Mouse (Mus musculus) embryonic fibroblast, embryonic 13.5 days (primary cell): ENCODE data around the gene Smdt1.

Experiments
- CTCF ChIP-seq: IDR thresholded peaks from 2 replicates; pipeline ENCODE4 v1.5.1; 2011; ENCODE audit warnings: mild to moderate bottlenecking, control low read depth, low read length, moderate library complexity, borderline replicate concordance; ENCODE audit not compliant: insufficient read depth
- POLR2A ChIP-seq: IDR thresholded peaks from 2 replicates; pipeline ENCODE4 v1.6.1; 2011; ENCODE audit warnings: low read depth, mild to moderate bottlenecking, control low read depth, low read length, moderate library complexity

DNA sequence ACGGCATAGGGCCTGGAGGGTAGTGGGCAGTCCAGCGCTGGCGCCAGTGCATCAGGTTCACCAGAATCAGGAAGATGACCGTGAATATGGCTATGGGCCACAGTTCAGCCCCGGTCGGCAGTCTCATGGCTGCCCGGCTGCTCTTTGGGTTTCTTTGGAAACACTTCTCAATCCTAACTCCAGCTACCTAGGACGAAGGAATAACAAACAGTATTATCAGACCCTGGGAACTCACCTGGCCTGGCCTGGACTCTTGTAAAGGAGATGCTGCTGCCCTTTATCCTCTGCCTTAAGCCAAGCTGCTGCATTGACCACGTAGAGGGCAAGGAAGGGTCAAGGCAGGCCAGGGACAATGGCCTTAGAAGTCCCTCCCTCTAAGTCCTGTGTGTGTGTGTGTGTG is 37.1 kb downstream of the Smdt1 start:
- TF ChIP-seq POLR2A = no peak
- TF ChIP-seq CTCF = no peak
